Mouse (Mus musculus) gastrocnemius, adult 8-10 months (tissue): ENCODE data around the gene Hist1h2ba. TPM values are rescaled to one million over a fixed set of nuclear protein-coding genes. Genes with fewer than 3 reads are reported as not detected.

Experiments
- DNase-seq, 2 experiments: peaks; one replicate each; pipeline ENCODE4 v3.0.0; 2022; ENCODE audit warnings: low spot score in 2 of 2
- total RNA-seq, 4 experiments: library from RNA; stranded (reverse); gene quantifications; 2 replicates each; pipeline ENCODE4 v1.2.4; 2022

The Hist1h2ba gene
- total RNA-seq, result not detected

GRCm38 (mm10) chr13:23933421-23934210 is at the start of gene Hist1h2ba:
Gene Hist1h2ba, minus strand, starts transcription at chr13:23934156.
- DNase-seq, result no peak

- DNase-seq, result no peak
Measured at GRCm38 (mm10) chr13:23972271-23972670, 38.3 kb upstream of the Hist1h2ba start.

- DNase-seq, result no peak
Measured at GRCm38 (mm10) chr13:23971870-23972269, 37.9 kb upstream of the Hist1h2ba start.

- DNase-seq, result no peak
Measured at GRCm38 (mm10) chr13:23964909-23965308, 31.0 kb upstream of the Hist1h2ba start.

- no peak for DNase-seq
Measured at GRCm38 (mm10) chr13:23959776-23960175, 25.8 kb upstream of the Hist1h2ba start.

- DNase-seq, result no peak
Measured at GRCm38 (mm10) chr13:23950928-23951327, 17.0 kb upstream of the Hist1h2ba start.

- DNase-seq, result no peak
Measured at GRCm38 (mm10) chr13:23949484-23950246, 15.7 kb upstream of the Hist1h2ba start.

GRCm38 (mm10) chr13:23946254-23946653 is 12.3 kb upstream of the Hist1h2ba start:
- no peak for DNase-seq

- DNase-seq, result no peak
Measured at GRCm38 (mm10) chr13:23942861-23943260, 8.9 kb upstream of the Hist1h2ba start.

GRCm38 (mm10) chr13:23940291-23940690 is 6.3 kb upstream of the Hist1h2ba start:
- no peak for DNase-seq

GRCm38 (mm10) chr13:23938699-23939098 is 4.7 kb upstream of the Hist1h2ba start:
- no peak for DNase-seq

GRCm38 (mm10) chr13:23934211-23934520 is 210 bp upstream of the Hist1h2ba start, which contains the start of gene Hist1h2aa:
Gene Hist1h2aa, plus strand, starts transcription at chr13:23934462.
- no peak for DNase-seq

- DNase-seq, result no peak
Measured at GRCm38 (mm10) chr13:23930904-23931303, 3.1 kb downstream of the Hist1h2ba start.

GRCm38 (mm10) chr13:23930461-23930860 is 3.5 kb downstream of the Hist1h2ba start:
- DNase-seq, result no peak

GRCm38 (mm10) chr13:23928637-23929036 is 5.3 kb downstream of the Hist1h2ba start:
- no peak for DNase-seq

- no peak for DNase-seq
Measured at GRCm38 (mm10) chr13:23925792-23926191, 8.2 kb downstream of the Hist1h2ba start.

GRCm38 (mm10) chr13:23917674-23918073 is 16.3 kb downstream of the Hist1h2ba start:
- no peak for DNase-seq

- DNase-seq, result peak in 1 of 2 experiments; percentile 27
Measured at GRCm38 (mm10) chr13:23916132-23916531, 17.8 kb downstream of the Hist1h2ba start.

GRCm38 (mm10) chr13:23914376-23915167 is 19.4 kb downstream of the Hist1h2ba start, which contains the start of gene Slc17a4:
Gene Slc17a4, minus strand, starts transcription at chr13:23915009.
- no peak for DNase-seq

- DNase-seq, result no peak
Measured at GRCm38 (mm10) chr13:23913791-23914306, 20.1 kb downstream of the Hist1h2ba start.

GRCm38 (mm10) chr13:23911335-23911734 is 22.6 kb downstream of the Hist1h2ba start:
- no peak for DNase-seq
